Mouse (Mus musculus): Measurements from ENCODE around the gene Cfap54.

The Cfap54 gene

DNA sequence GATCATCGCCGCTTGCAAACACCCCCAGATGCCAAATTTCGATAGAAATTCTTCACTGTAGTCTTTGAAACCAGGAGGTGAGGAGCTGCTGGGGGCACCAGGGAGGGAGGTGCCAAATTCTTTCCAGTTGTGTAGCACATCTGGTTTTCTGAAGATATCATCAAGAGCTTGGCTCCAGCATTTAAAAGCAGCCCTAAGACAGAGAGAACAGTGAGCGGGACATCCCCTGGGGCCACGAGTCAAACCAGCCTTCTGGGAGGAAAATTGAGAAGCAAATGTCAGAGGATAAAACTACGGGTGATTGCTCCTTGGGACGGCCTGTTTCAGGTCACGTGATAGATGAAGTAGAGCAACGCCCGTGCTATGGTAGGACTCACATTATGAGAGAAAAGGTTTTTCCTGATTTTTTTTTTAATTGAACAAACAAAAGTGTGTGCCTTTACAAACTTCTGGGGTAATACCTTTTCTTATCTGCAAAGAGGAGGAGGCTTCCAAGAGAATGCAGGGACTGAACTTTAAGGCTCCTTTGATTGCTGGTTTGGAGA, 143.6 kb downstream of the Cfap54 start:
- no peak for DNase-seq (ENCODE audit: low spot score)

DNA sequence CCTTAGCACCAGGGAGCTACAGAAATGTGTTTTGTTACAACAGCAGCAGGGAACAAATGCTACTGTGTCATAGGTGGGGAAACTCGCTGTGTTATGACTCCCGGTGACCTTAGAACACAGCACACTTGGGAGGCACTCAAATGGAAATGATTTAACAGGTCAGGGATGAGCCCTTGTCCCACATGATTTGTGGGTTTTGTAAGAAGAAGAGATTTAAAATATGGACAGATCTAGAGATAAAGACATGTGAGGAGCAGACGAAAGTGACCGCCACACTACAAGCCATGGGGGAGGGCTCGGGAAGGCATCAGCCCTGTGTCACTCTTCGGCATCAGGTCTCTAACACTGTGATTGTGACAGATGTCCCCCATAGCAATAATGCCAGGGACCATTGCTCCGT, 144.3 kb downstream of the Cfap54 start:
- no peak for DNase-seq (ENCODE audit: low spot score)

DNA sequence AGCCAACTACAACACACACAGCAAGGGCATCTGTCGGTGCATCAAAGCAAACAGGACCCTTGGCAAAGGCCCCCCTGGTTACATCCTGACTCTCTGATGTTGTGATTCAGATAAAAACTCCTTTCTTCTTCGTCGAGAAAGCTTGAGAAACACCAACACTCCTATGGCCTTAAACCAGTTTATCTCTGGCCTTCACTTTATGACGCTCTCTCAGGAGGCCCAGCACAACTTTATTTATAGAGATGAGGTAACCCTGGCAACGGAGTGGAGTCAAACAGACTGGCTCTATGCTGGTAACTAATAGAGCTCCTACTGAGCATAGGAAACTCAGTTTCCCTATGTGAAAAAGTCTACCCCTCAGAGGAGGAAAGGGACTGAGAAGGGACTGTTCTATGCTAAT, 146.9 kb downstream of the Cfap54 start:
- peak; percentile 6 for DNase-seq (ENCODE audit: low spot score)

DNA sequence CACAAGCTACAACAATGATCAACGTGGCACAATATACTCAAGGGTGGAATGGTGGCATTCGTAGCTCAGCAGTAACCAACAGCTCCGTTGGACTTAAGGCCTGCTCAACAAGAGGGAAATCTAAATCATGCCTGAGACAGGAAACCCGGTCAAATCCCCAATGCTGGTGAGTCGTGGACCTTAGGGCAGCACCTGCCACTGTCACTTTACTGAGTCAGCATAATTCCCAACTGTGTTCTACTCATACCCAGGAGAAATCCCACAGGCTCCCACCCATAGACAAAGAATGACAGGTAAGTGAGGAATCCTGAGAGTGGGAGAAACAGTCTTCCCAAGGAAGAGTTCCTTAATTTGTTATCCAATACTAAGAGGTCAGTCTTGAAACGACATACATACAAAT, 147.8 kb downstream of the Cfap54 start:
- DNase-seq (ENCODE audit: low spot score): no peak

DNA sequence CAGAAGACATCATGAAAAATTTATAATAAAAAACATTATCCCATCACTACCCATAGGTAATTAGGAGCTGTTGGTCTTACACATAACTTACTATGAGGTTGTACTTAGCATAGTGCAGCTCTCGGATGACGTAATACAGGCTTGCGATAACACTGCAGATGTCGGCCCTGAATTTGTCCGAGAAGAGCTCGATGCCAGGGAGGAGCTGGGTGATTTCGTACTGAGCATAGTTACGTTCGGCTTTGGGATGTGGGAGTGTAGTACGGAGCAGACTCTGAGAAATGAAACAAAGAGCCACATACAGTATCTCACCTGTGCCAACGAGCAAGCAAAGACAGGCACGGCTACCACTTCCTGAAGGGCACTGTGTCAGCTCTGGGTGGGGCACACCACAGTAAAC, 149.0 kb downstream of the Cfap54 start:
- no peak for DNase-seq (ENCODE audit: low spot score)

DNA sequence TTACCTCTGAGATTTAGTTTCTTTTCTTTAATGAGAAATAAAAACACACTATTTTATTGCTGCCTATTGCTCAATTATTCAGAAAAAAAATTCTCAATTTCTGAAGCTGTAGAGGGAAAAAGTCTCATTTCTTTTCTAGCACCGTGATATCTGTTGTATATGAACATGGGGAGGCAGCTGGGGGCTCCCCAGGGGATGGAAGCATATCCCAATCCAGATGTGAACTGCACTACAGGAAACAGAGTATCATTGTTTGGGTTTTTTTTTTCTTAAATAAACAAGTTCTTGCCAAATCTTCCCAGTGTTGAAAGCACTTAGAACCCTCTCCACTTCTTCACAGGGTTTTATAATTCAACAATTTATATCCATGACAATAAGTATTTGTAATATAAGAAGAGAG, 151.4 kb downstream of the Cfap54 start:
- no peak for DNase-seq (ENCODE audit: low spot score)

DNA sequence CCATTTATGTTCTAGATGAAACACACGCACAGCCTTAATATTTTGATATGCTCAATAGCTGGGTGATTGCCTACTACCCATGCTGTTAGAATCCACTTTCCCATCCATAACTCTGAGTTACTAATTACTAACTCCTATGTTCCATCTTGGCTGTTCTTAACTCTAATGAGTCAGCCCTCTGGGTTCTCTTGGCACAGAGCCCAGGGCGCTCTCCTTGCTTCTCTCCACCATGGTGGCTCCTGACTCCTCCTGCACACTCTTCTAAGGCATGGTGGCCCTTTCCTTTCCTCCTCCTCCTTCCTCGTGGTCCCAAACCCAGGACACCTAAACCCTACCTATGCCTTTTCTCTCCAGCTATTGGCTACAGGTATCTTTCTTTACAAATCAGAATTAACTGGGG, 153.2 kb downstream of the Cfap54 start:
- DNase-seq (ENCODE audit: low spot score): no peak

DNA sequence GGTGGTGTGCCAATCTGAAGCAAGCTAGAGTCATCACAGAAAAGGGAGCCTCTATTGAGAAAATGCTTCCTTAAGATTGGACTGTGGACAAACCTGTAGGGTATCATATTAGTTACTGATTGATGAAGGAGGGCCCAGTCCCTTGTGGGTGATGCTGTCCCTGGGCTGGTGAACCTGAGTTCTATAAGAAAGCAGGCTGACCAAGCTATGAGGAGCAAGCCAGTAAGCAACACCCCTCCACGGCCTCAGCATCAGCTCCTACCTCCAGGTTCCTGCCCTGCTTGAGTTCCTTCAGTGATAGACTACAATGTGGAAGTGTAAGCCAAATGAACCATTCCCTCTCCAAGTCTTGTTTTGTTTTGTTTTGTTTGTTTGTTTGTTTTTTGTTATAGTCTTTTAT, 162.9 kb downstream of the Cfap54 start:
- no peak for DNase-seq (ENCODE audit: low spot score)

DNA sequence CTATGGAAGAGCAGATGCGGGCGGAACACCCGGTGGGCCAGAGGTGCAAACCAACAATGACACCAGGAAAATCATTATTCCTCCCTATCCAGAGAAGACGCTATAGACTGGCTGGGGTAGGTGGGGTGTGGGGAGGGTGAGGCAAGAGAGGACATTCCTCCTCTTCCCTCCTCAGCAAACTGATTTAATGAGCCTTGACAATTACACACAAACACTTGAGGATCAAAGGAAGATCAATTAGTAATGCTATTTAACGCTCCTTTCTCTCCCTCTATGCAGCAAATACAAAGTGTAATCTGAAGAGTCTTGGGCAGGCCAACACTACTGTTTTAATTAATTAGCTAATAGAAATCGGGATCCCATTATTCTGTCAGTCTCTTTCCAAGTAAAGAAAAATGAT, 174.2 kb downstream of the Cfap54 start:
- DNase-seq (ENCODE audit: low spot score): no peak

DNA sequence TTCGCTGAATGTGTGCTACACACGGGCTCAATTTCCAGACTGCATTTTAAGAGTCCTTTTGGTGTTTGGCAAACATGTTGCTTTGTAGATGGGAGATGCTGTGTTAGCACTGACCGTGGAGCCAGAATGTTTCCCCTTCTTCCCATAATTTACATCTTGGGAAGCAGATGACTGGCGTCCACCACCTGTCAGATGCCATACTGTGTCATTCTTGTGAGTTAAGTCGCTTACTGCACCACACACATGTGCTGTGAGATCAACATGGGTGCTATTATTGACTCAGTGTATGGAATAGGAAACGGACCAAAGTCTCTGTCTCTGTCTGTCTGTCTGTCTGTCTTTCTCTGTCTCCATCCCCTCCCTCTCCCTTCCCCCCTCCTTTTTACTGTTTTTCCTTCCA, 193.0 kb downstream of the Cfap54 start:
- no peak for DNase-seq (ENCODE audit: low spot score)

DNA sequence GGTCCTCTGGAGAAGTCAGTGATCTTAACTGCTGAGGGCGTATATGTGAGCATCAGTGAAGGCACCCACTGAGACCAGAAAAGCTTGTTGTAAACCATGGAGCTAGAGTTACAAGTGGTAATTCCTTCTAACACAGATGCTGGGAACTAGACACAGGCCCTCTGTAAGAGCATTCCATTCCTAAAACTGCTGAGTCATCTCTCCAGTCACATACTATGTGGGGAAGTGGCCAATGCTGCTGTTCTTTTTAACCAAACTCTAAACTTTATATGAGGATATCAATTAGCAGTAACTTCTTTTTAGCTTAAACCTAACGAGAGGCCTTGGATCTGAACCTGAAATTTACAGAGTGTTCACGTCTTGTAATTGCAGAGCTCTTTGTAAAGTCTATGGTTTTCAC, 203.4 kb downstream of the Cfap54 start:
- no peak for DNase-seq (ENCODE audit: low spot score)

DNA sequence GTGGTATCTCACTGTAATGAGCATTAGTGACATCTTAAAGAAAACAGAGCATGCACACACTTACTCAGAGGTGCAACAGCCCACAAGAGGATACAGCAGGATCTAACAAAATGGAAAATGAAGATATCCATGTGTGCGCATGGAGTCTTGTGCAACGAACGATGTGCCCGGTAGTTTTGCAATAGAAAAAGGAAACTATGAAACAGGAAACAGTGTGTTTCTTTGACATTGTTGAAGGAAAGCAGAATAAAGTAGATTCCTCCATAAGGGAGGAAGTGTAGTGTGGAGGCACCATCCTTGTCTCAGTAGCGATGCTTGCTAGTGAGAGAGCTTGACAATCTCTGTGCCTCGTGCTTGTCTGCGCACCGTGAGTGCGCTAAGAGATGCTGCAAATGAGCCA, 240.4 kb downstream of the Cfap54 start:
- no peak for DNase-seq (ENCODE audit: low spot score)

DNA sequence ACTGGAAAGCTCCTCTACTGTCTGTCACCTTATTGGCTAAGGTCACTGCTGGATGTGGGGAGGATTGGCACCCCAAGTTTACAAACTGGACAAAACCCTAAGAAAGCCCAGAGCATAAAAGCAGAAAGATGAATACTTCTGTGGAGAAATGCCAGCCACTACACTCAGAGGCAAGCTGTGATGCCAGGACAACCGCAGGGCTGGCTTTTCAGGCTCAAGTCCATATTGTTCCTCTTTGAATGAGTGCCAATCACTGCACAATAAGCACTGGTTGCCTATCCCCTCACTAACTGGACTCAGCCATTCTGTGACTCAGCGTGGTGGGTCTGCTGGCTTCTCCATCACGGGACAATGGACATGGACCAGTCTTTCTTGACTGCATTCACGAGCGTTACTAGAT, 243.8 kb downstream of the Cfap54 start:
- no peak for DNase-seq (ENCODE audit: low spot score)

DNA sequence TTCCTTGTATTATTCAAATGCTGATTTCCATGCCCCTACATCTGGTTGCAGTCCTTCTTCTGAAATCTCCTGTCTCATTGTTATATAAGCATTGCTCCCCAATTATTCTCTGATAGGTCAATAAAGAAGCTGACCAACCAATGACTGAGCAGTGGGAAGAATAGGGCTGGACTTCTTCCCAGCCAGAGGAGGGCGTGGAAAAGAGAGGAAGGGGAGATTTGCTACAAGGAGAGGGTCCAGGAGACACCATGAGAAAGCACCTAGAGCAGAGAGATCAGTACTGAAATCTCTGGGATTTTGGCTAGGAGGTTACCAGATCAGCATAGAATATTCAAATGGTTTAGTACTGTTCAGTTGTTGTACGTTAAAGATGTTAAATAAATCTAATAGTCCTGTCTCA, 244.4 kb downstream of the Cfap54 start:
- DNase-seq (ENCODE audit: low spot score): no peak

DNA sequence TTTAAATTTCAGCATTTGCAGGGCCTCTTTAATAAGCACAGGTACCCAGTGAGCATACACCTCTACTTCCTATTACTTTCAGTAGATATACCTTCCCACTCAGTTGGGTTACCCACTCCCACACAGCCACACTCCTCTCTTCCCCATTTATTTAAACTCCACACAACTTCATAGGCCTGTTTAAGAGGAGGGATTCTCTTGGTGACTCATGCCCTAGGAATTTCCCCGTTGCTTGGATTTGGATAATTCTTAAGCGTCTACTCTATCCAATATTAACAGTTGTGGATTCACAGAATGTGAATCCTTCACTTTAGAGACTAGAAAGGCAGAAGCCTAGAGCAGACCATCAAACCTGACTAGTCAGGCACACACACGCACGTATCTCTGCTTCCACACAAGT, 259.9 kb downstream of the Cfap54 start:
- DNase-seq (ENCODE audit: low spot score): no peak

DNA sequence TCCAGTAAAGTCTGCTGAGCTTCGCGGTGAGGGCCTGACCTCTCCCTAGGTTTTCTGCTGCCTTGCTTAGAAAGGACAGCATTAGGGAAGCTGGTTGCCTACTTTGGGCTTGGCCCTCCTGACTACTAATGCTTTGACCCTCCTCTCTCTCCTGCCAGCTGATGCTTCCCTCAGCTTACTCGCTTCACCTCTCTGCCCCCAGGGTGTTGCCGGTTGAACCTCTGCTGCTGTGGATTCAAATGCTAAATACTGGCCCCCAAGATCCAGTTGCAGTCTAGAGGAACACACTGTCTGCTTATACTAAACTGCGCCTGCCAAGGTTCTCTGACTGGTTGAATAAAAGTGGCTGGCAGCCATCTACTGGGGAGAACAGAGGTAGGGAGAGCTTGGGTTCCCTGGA, 263.2 kb downstream of the Cfap54 start:
- no peak for DNase-seq (ENCODE audit: low spot score)

DNA sequence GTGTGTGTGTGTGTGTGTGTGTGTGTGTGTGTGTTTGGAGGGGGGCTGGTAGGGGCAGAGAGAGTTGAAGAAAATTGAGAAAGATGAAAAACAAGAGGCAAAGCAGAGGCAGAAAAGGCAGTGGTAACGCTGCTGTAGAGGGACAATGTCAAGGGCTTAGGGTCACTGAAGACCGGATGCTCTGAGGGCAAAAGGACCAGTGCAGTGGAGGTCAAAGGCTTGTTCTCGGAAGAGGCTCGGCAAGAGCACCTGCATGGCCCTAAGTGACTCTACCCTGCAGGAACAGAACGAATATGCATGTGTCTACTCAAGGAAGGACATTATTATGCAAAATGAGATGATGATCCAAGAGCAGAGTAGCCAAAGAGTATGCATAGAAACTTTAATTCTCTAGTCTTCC, 264.5 kb downstream of the Cfap54 start:
- no peak for DNase-seq (ENCODE audit: low spot score)

DNA sequence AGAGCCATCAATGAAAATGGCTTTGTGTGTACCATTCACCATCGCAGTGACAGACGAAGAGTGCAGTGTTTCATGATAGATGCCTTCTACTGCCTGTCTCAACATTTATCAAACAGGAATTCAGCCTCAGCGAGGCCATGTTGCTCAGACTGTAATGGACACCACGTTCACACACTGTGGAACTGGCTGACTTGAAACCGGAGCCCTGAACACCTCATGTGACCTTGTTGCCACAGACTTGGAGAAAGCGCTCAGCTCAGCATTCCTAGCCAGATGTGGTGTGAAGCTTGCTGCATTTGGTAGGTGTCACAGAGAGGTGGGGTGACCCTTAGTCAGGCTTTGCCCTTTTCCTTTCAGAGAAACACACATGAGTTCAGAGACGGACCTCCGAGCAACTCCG, 270.5 kb downstream of the Cfap54 start:
- DNase-seq (ENCODE audit: low spot score): no peak

DNA sequence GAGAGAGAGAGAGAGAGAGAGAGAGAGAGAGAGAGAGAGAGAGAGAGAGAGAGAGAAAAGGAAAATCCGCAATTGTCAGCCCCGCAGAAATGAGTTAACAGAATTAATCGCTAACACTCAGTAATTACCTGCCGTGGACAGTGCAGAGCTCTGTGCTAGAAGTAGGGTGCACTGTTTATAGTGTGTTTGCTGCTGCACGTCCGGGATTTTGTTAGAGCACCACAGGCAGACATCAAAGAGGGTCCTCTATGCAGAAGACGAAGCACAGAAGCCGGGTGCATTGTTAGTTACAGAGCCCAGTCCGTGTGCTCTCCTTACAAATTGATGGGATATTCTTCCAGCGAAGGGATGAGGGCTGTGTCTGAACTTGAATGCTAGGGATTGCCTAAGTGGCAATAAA, 289.5 kb downstream of the Cfap54 start:
- no peak for DNase-seq (ENCODE audit: low spot score)

DNA sequence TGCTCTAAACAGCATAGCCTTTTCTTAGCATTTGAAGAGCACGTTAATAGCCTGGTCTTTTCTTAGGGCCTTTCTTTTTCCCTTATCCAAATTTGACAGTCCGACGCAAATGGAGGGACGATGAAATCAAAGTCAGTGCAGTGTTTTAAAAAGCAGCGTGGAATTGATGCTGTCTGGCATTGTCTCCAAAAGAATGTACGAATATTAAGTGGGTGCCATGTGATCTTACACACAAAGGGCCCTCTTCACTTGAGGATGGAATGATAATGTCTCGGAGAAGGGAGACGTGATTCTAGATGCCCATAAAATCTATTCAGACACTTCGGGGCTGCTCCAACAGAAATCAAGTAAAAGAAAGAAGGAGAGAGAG, 289.9 kb downstream of the Cfap54 start:
- no peak for DNase-seq (ENCODE audit: low spot score)

DNA sequence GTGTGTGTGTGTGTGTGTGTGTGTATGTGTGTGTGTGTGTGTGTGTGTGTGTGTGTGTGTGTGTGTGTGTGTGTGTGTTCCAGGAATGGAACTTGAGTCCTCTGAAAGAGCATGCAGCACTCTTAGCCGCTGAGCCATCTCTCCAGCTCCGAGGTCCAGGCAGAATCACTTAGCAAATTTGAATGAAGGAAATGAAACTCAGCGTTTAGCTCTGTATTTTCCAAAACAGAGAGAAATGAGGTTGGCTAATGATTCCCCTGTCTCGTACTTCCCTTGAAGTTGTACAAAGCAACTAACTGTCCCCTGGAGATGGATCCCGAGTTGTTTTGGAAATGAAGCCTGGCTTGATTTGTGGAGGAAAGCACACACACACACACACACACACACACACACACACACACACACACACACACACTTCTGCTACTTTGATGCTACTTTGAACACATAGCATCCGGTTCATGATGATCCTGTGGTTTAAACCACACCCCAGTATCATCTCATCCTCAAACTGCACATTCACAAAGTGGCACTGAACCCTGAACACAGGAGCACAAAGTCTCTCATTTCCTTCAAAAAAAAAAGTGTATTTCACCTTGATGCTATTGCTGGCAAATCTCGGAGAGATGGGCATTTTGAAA, 290.4 kb downstream of the Cfap54 start:
- no peak for DNase-seq (ENCODE audit: low spot score)

DNA sequence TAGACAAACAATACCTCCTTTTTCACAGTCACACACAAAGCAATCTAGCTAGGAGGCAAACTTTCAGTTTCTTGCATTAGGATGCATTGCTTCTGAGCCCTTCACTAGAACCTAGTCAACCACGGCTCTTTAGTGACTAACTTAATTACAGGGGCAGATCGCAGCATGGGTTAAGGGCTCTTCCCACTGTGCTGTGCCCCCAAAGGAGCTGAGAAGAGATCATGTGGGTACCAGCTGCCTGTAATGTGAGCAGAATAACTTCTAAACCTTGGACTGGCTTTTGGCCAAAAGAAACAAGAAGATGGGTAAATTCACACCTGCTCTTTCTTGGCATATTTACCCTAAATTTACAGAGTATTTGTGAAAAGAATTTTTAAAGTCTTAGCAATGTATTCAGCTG, 291.2 kb downstream of the Cfap54 start:
- DNase-seq (ENCODE audit: low spot score): no peak

DNA sequence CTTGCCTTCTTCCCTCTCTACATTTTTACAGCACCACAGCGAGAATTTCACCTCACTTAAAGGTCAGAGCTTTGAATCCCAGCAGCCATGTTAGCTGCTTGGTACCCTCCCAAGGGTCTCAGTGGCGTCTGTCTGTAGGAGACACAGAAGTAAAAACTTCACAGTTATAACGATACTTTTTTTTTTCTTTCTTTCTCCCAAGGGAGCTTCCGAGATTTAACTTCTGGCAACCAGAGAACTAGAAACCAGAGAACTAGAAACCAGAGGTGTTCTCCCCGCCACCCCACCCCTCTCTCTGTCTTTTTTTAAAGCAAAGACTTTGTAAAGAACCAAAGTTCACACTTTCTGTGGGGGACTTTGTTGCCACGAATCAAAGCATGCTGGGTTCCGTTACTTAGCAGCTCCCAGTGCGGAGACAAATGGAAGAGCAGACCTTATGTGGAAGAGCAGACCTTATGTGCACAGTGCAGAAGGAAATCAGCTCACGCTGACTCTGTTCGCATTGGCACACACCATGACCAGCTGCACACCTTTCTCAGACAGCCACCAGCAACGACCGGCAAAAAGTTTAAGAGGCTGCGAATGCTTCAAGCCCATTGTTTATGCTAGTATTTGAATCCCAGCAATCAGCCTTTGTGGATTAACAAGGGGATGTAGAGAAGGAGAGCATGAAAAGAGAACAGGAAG, 292.9 kb downstream of the Cfap54 start:
- no peak for DNase-seq (ENCODE audit: low spot score)

DNA sequence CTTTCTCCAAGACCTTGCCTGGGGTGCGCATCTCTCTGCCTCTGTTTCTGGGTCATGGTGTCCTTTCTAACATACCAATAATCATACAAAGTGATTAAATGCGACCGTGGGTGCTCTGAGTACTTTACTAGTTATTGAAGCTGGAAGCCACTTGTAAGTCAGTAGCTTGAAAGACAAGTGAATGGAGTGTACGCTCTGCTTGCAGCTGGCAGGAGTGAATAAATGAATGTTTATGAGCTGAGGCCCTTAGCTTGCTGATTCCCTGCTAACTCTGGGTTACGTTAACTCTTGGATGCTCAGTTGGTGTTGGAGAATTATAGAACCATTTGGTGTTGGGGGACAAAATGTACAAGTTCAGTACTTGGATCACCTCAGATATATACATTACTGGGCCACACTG, 298.7 kb downstream of the Cfap54 start:
- DNase-seq (ENCODE audit: low spot score): no peak

All from ovary, adult 18-20 months (tissue).